Mouse (Mus musculus): ENCODE data around the gene Klf3.

GRCm38 (mm10) chr5:64862269-64862668 is 59.1 kb downstream of the Klf3 start:
- no peak for TF ChIP-seq CTCF (IDR thresholded peaks at IDR 0.05; ENCODE audit: insufficient read depth, low read depth, low read length)
- no peak for TF ChIP-seq POLR2A (IDR thresholded peaks at IDR 0.05; ENCODE audit: insufficient read depth, low read depth, low read length)
